ENCODE assay signal across 27 mouse cellular contexts in genomic region chr17:40948518-40948917, GRCm38 (mm10). TPM values are rescaled to one million over a fixed set of nuclear protein-coding genes. Genes with fewer than 3 reads are reported as not detected.
DNase-seq lines count a peak whose midpoint lies in the region; TF ChIP-seq lines count a peak whose summit lies in the region.
"Had no signal": no experiment of that assay in that cellular context is flagged by ENCODE, and none has a peak within 500 bp of the region (broad histone marks: within the 10 kb centered on the region; RNA-seq: fewer than 3 reads in every experiment).

No protein-coding gene starts in this region.

- no peak overlapping the region for H3K27ac ChIP-seq in left cerebral cortex, adult 2 months
- H3K27ac ChIP-seq: forebrain, embryonic 15.5 days; heart, adult 2 months; heart, embryonic 13.5 days; hindbrain, embryonic 12.5 days; kidney, postnatal 0 days; limb, embryonic 15.5 days; neural tube, embryonic 15.5 days; stomach, postnatal 0 days had no signal

- DNase-seq in heart, adult 11 months = peak; percentile 44
- no peak for DNase-seq in heart, postnatal 36 days
- DNase-seq in 416B (ENCODE audit: low read depth) = peak; percentile 61
- peak; percentile 43 for DNase-seq in adrenal gland, postnatal 10 days
- DNase-seq in fat pad, adult 2 months (ENCODE audit: extremely low read depth, low read depth, low spot score) = peak; percentile 0
- DNase-seq in yolk sac, embryonic 10.5 days (ENCODE audit: low spot score) = no peak
- no peak for DNase-seq in B cell, adult 2 months
- no peak for DNase-seq in left cerebral cortex, adult 2 months (ENCODE audit: extremely low spot score in 1 of 2, low spot score in 2 of 2)
- DNase-seq: cerebellum, adult 9-10 months; gastrocnemius, postnatal 14 days; heart, adult 2 months; heart, postnatal 14 days; layer of hippocampus, adult 9-11 months; left cerebral cortex, postnatal 4 days; lung, embryonic 14.5 days; lung, postnatal 4 days; thymus, adult 2 months had no signal

- intact Hi-C loops in heart, postnatal 36 days (cut with DNase I) = no loop called here
- intact Hi-C loops in left cerebral cortex, adult 2 months (cut with DNase I) = no loop called here

- no peak overlapping the region for H3K4me3 ChIP-seq in left cerebral cortex, adult 2 months
- H3K4me3 ChIP-seq: forebrain, embryonic 15.5 days; heart, adult 2 months; heart, embryonic 13.5 days; hindbrain, embryonic 12.5 days; limb, embryonic 15.5 days; neural tube, embryonic 15.5 days had no signal

- TF ChIP-seq CTCF in left cerebral cortex, adult 2 months (IDR thresholded peaks at IDR 0.05) = no peak

RNA-seq across cellular contexts. Expression of gene Cenpq, which starts 13.7 kb away (rescaled TPM):
- 1 to 10 TPM; 5.3 to 5.7 TPM for total RNA-seq in heart, postnatal 36 days (2021)
- total RNA-seq in adrenal gland, postnatal 10 days (2021) = 1 to 10 TPM; 7.8 to 7.9 TPM
- total RNA-seq in left cerebral cortex, adult 2 months (2021) = 1 to 10 TPM; 3.3 to 4.1 TPM

RNA-seq across cellular contexts. Expression of gene Mut, which starts 14.0 kb away (rescaled TPM):
- 100 to 1,000 TPM; 146 to 162 TPM for total RNA-seq in heart, postnatal 36 days (2021)
- 100 to 1,000 TPM; 132 to 140 TPM for total RNA-seq in adrenal gland, postnatal 10 days (2021)
- 10 to 100 TPM; 36.8 to 37.4 TPM for total RNA-seq in left cerebral cortex, adult 2 months (2021)

RNA-seq across cellular contexts. Expression of gene Glyatl3, which starts 34.4 kb away (rescaled TPM):
- not detected for total RNA-seq in heart, postnatal 36 days (2021)
- not detected for total RNA-seq in adrenal gland, postnatal 10 days (2021)
- total RNA-seq in left cerebral cortex, adult 2 months (2021) = not detected
- total RNA-seq: CH12.LX; G1E; gastrocnemius, postnatal 14 days; heart, adult 2 months; heart, postnatal 14 days; left cerebral cortex, adult 8-10 months; left cerebral cortex, postnatal 4 days had no signal

Comparison
In these comparisons a context has a peak if more than half of its experiments do, and no peak if none do; other contexts are left out.
1. DNase-seq: peak in heart, adult 11 months (single experiment), 416B (single experiment), adrenal gland, postnatal 10 days (single experiment) and fat pad, adult 2 months (single experiment); none in heart, postnatal 36 days (0 of 2), yolk sac, embryonic 10.5 days (single experiment), B cell, adult 2 months (0 of 2) and left cerebral cortex, adult 2 months (0 of 2).